Mouse (Mus musculus) lung, postnatal 0 days (tissue): ENCODE results near the gene Hist1h4i.

ENCODE experiments used
- CTCF ChIP-seq: IDR thresholded peaks from 2 replicates; pipeline ENCODE4 v1.5.1; 2016; ENCODE audit warnings: antibody characterized with exemption, mild to moderate bottlenecking
- EP300 ChIP-seq: IDR thresholded peaks from 2 replicates; pipeline ENCODE4 v1.6.1; 2016; ENCODE audit warnings: antibody characterized with exemption, mild to moderate bottlenecking, control low read depth

GRCm38 (mm10) chr13:21996840-21997185 is 44.3 kb downstream of the Hist1h4i start:
- TF ChIP-seq CTCF = no peak
- no peak for TF ChIP-seq EP300
